Mouse (Mus musculus) cerebral cortex, adult 2 months (tissue): ENCODE data around the gene Spsb1.

Experiments
- WGBS: fragments of 180-500 bp; shearing (Covaris S2); methylation state at CpG from one replicate; pipeline ENCODE4 v1.1.7; 2018; 5-methylcytosine and 5-hydroxymethylcytosine counted together

The Spsb1 gene

GRCm38 (mm10) chr4:149886298-149887271, 68.3 kb downstream of the Spsb1 start:
- WGBS: 72% methylated on average over 18 of the region's 18 CpGs

- WGBS: 76% methylated on average over 10 of the region's 10 CpGs
Observed at GRCm38 (mm10) chr4:149883990-149884389, 70.9 kb downstream of the Spsb1 start.

- WGBS: 76% methylated on average over 17 of the region's 17 CpGs
Observed at GRCm38 (mm10) chr4:149882139-149882916, 72.5 kb downstream of the Spsb1 start.

- 86% methylated on average over 5 of the region's 5 CpGs for WGBS
Observed at GRCm38 (mm10) chr4:149880908-149881307, 73.9 kb downstream of the Spsb1 start.

GRCm38 (mm10) chr4:149879980-149880379, 74.9 kb downstream of the Spsb1 start:
- WGBS: 80% methylated on average over 11 of the region's 11 CpGs

GRCm38 (mm10) chr4:149878021-149878449, 76.8 kb downstream of the Spsb1 start:
- WGBS: 68% methylated on average over 6 of the region's 6 CpGs

GRCm38 (mm10) chr4:149877202-149877601, 77.6 kb downstream of the Spsb1 start:
- 52% methylated on average over 3 of the region's 3 CpGs for WGBS

GRCm38 (mm10) chr4:149876761-149877160, 78.1 kb downstream of the Spsb1 start:
- 70% methylated on average over 6 of the region's 6 CpGs for WGBS

GRCm38 (mm10) chr4:149875986-149876501, 78.8 kb downstream of the Spsb1 start:
- 62% methylated on average over 8 of the region's 8 CpGs for WGBS

GRCm38 (mm10) chr4:149875296-149875695, 79.5 kb downstream of the Spsb1 start:
- 61% methylated on average over 6 of the region's 6 CpGs for WGBS

GRCm38 (mm10) chr4:149872236-149872635, 82.6 kb downstream of the Spsb1 start:
- 86% methylated on average over 6 of the region's 6 CpGs for WGBS

- 89% methylated on average over 7 of the region's 7 CpGs for WGBS
Observed at GRCm38 (mm10) chr4:149871582-149871981, 83.3 kb downstream of the Spsb1 start.

DNA sequence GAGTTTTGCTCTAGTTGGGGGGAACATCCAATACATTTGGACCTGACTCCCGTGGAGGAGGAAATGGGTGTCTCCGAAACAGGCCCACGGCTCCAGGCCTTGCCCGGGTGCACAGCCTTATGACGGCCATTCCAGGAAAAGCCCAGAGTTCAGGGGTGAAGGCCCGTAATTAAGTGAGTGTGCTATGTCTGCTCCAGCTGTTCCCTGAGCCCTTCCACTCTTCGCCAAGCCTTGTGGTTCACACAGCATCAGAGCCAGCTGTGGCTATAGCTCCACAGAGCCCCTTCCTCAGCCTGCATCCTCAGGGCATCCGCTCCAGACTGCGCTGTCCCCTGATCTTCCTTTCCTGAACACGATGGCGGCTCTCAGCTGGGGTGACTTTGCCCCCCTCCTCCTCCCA, 83.8 kb downstream of the Spsb1 start:
- 90% methylated on average over 11 of the region's 11 CpGs for WGBS

GRCm38 (mm10) chr4:149868725-149869124, 86.1 kb downstream of the Spsb1 start:
- 88% methylated on average over 14 of the region's 14 CpGs for WGBS

DNA sequence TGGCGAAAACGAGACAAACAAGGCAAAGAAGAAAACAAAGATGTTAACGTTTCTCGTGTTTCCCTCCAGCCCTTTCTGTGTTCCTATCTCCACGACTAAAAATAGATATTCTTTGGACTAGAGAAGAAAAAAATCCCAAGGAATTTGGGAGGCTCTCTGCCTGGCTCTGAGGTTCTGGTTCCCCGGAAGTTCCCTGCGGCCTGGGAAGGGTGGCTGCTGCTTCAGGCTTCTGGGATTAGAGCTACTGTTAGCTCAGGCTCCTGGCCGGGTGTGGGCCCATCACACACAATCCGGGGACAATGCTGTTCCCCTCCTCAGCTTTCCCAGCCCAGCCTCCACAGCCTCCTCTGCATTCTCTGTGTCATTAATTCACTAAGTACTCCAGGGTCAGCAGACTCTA, 86.8 kb downstream of the Spsb1 start:
- 66% methylated on average over 9 of the region's 9 CpGs for WGBS

- WGBS: 88% methylated on average over 4 of the region's 4 CpGs
Observed at GRCm38 (mm10) chr4:149867351-149867750, 87.5 kb downstream of the Spsb1 start.

GRCm38 (mm10) chr4:149864395-149864794, 90.4 kb downstream of the Spsb1 start:
- WGBS: 86% methylated on average over 4 of the region's 4 CpGs

DNA sequence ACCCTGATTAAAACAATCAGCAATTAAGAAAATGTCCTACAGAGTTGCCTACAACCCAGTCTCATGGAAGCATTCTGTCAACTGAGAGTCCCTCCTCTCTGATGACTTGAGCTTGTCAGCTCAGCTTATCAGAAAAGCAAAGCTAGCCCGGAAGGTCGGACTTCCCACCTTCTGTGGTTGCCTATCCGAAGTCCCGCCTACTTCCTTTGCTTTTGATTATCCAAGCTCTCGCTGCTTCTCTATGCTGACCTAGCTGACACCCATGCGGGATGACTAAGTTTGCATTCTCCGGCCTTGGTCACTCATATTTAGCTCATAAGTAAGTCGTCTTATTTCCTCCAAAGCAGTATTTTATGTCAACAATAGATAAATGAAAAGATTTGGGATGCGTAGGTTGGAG, 91.3 kb downstream of the Spsb1 start:
- WGBS: 85% methylated on average over 9 of the region's 9 CpGs

DNA sequence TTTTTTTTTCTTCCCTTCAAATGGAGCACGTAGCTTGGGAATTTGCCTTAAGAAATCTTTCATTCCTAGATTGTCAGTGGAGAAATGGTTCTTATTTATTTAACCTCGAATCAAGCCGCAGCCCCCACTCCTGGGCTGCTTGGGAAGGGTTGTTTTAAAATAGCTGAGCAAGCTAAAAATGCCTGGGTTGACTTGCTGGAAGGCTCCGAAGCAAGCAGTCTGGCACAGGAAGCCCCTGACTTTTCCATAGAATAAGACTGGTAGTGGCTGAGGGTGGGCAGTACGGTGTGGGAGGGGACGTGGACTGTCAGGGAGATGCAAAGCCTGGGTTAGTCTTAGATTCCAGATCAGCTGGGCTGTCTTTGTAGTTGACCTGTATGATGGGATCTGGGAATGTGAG, 94.5 kb downstream of the Spsb1 start:
- WGBS: 59% methylated on average over 6 of the region's 6 CpGs

- 58% methylated on average over 8 of the region's 8 CpGs for WGBS
Observed at GRCm38 (mm10) chr4:149858584-149858983, 96.3 kb downstream of the Spsb1 start.

DNA sequence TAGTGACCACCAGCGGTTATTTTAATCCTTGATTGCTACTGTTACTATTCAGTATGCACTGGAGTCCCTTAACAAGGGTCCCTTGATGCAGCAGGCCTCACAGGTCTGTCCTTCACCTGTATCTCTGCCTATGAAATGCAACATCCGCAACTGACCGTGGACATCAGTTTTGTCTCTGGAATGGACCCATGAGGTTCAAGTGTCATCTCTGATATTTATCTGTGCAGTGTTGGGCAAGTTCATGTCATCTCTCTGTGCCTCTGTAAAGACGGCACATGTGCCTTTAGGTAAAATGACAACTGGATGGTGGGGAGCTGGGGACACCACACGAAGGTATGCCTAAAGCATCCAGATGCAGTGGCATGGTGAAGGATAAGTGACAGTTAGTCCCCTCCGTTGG, 96.7 kb downstream of the Spsb1 start:
- 90% methylated on average over 6 of the region's 6 CpGs for WGBS

DNA sequence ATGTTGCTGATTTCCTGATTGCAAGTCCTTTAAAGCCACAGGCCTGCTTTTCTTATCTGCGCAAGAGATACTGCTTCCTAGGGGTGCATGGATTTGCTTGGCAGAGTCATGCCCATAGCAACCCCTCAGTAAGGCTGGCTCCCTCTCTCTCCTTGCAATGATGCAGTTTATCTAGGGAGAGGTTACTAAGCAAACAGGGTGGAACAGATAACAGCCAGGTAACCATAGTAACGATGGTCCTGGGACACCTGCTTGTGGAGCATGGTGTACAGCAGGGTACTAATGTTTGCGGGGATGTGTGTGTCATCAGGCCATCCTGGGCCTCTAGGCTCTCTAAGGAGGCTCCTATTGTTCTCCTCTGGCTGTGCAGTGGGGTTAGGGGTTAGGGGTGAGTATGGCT, 97.2 kb downstream of the Spsb1 start:
- 88% methylated on average over 3 of the region's 3 CpGs for WGBS
